Mouse (Mus musculus): Measurements from ENCODE around the gene Iyd. TPM values are rescaled to one million over a fixed set of nuclear protein-coding genes. Genes with fewer than 3 reads are reported as not detected.

The Iyd gene
- polyA plus RNA-seq, 1 experiment from 2014 or later = 2.4 TPM

- no peak overlapping the region for H3K4me3 ChIP-seq (ENCODE audit: low read depth, low read length)
- no peak for ATAC-seq (ENCODE audit: low read depth)
- WGBS = 44% methylated on average over 3 of the region's 3 CpGs
- DNase-seq (ENCODE audit: low spot score) = no peak
- H3K27me3 ChIP-seq (replicated peaks; ENCODE audit: control insufficient read depth, insufficient read depth, low read length) = no peaks in the 10 kb centered on the region
- H3K4me1 ChIP-seq (ENCODE audit: control insufficient read depth, insufficient read depth, low read length) = peaks cover 9% of the 10 kb centered on the region; the same call in 1 of the 2 replicates
- no peak overlapping the region for H3K4me2 ChIP-seq (ENCODE audit: low read depth, low read length)
- no peaks in the 10 kb centered on the region for H3K36me3 ChIP-seq (ENCODE audit: control insufficient read depth, insufficient read depth, low read length)
- no peaks in the 10 kb centered on the region for H3K9me3 ChIP-seq (ENCODE audit: control insufficient read depth, low read length)
- H3K9ac ChIP-seq (ENCODE audit: low read depth, low read length) = no peak overlapping the region
- H3K27ac ChIP-seq (replicated peaks; ENCODE audit: low read depth, low read length) = no peak overlapping the region
These were observed 28.6 kb upstream of the Iyd start for GRCm38 (mm10) chr10:3511401-3511800.

DNA sequence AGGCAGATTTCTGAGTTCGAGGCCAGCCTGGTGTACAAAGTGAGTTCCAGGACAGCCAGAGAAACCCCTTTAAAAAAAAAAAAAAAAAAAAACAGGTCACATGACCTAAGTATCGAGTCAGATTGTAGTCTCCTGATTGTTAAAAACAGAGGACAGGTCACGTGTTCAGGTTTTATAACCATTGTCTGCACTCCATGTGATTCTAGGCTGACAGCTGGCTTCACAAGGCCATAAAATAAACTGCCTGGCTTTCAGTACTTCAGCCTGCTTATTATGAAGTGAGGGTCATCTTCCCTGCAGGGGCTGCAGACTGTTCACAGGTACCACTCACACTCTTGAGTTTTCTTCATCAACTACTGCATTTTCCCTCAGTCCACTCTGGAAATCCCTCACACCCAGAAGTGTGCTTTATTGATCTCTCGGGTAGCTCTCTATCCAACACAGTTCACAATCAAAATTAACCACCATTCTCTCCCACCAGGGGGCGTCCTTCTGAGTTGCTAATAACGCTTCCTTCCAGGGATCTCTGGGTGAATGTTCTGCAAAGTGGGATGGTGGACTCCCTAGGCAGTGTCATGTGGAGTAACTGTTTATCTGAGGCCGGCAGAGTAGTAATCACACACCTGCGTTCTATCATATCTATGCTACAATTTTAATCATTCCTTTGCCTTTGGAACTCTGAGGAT, 27.3 kb upstream of the Iyd start:
- ATAC-seq (ENCODE audit: low read depth) = no peak
- Histone ChIP-seq H3K9me3 (ENCODE audit: control insufficient read depth, low read length) (no peaks in the 10 kb centered on the region), H3K4me2 (ENCODE audit: low read depth, low read length) (no peak overlapping the region), H3K27me3 (replicated peaks; ENCODE audit: control insufficient read depth, insufficient read depth, low read length) (no peaks in the 10 kb centered on the region), H3K4me1 (ENCODE audit: control insufficient read depth, insufficient read depth, low read length) (peaks cover 6% of the 10 kb centered on the region; the same call in 1 of the 2 replicates), H3K27ac (replicated peaks; ENCODE audit: low read depth, low read length) (no peak overlapping the region), H3K9ac (ENCODE audit: low read depth, low read length) (no peak overlapping the region), H3K4me3 (ENCODE audit: low read depth, low read length) (no peak overlapping the region), H3K36me3 (ENCODE audit: control insufficient read depth, insufficient read depth, low read length) (no peaks in the 10 kb centered on the region)
- no peak for DNase-seq (ENCODE audit: low spot score)
- WGBS = 69% methylated on average over 8 of the region's 8 CpGs

- Histone ChIP-seq H3K36me3 (ENCODE audit: control insufficient read depth, insufficient read depth, low read length) (no peaks in the 10 kb centered on the region), H3K4me1 (ENCODE audit: control insufficient read depth, insufficient read depth, low read length) (no peaks in the 10 kb centered on the region; the same call in 1 of the 2 replicates), H3K4me3 (ENCODE audit: low read depth, low read length) (no peak overlapping the region), H3K4me2 (ENCODE audit: low read depth, low read length) (no peak overlapping the region), H3K27me3 (replicated peaks; ENCODE audit: control insufficient read depth, insufficient read depth, low read length) (no peaks in the 10 kb centered on the region), H3K9ac (ENCODE audit: low read depth, low read length) (no peak overlapping the region), H3K27ac (replicated peaks; ENCODE audit: low read depth, low read length) (no peak overlapping the region), H3K9me3 (ENCODE audit: control insufficient read depth, low read length) (no peaks in the 10 kb centered on the region)
- 64% methylated on average over 6 of the region's 6 CpGs for WGBS
- ATAC-seq (ENCODE audit: low read depth) (no peak), DNase-seq (ENCODE audit: low spot score) (no peak)
These were observed 26.1 kb upstream of the Iyd start for GRCm38 (mm10) chr10:3513947-3514346.

- Histone ChIP-seq H3K9ac (ENCODE audit: low read depth, low read length) (no peak overlapping the region), H3K27ac (replicated peaks; ENCODE audit: low read depth, low read length) (no peak overlapping the region), H3K4me1 (ENCODE audit: control insufficient read depth, insufficient read depth, low read length) (no peaks in the 10 kb centered on the region; the same call in 1 of the 2 replicates), H3K27me3 (replicated peaks; ENCODE audit: control insufficient read depth, insufficient read depth, low read length) (no peaks in the 10 kb centered on the region), H3K4me2 (ENCODE audit: low read depth, low read length) (no peak overlapping the region), H3K9me3 (ENCODE audit: control insufficient read depth, low read length) (no peaks in the 10 kb centered on the region), H3K36me3 (ENCODE audit: control insufficient read depth, insufficient read depth, low read length) (no peaks in the 10 kb centered on the region), H3K4me3 (ENCODE audit: low read depth, low read length) (no peak overlapping the region)
- ATAC-seq (ENCODE audit: low read depth) = no peak
- 86% methylated on average over 1 of the region's 1 CpGs for WGBS
- no peak for DNase-seq (ENCODE audit: low spot score)
These were observed 25.4 kb upstream of the Iyd start for GRCm38 (mm10) chr10:3514634-3515033.

DNA sequence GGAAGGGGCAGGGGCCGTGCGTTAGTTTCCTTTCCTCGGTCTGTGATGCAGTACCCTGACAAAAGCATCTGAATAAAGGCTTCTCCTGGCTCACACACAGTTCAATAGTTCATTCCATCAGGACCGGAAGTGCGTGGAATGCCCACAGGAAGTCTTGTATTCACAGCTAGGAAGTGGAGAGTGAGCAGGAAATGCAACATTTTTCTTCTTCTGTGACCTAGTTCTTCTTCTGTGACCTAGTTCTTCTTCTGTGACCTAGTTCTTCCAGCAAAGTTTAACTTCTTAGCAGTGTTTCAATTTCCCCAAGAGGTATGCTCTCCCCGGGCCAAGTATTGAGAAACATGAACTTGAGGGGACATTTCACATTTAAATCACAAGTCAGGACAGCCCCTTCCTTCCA, 23.6 kb upstream of the Iyd start:
- ATAC-seq (ENCODE audit: low read depth) (no peak), DNase-seq (ENCODE audit: low spot score) (no peak)
- Histone ChIP-seq H3K27ac (replicated peaks; ENCODE audit: low read depth, low read length) (no peak overlapping the region), H3K9me3 (ENCODE audit: control insufficient read depth, low read length) (no peaks in the 10 kb centered on the region), H3K4me2 (ENCODE audit: low read depth, low read length) (no peak overlapping the region), H3K36me3 (ENCODE audit: control insufficient read depth, insufficient read depth, low read length) (no peaks in the 10 kb centered on the region), H3K4me1 (ENCODE audit: control insufficient read depth, insufficient read depth, low read length) (no peaks in the 10 kb centered on the region), H3K9ac (ENCODE audit: low read depth, low read length) (no peak overlapping the region), H3K4me3 (ENCODE audit: low read depth, low read length) (no peak overlapping the region), H3K27me3 (replicated peaks; ENCODE audit: control insufficient read depth, insufficient read depth, low read length) (no peaks in the 10 kb centered on the region)
- 71% methylated on average over 6 of the region's 6 CpGs for WGBS

DNA sequence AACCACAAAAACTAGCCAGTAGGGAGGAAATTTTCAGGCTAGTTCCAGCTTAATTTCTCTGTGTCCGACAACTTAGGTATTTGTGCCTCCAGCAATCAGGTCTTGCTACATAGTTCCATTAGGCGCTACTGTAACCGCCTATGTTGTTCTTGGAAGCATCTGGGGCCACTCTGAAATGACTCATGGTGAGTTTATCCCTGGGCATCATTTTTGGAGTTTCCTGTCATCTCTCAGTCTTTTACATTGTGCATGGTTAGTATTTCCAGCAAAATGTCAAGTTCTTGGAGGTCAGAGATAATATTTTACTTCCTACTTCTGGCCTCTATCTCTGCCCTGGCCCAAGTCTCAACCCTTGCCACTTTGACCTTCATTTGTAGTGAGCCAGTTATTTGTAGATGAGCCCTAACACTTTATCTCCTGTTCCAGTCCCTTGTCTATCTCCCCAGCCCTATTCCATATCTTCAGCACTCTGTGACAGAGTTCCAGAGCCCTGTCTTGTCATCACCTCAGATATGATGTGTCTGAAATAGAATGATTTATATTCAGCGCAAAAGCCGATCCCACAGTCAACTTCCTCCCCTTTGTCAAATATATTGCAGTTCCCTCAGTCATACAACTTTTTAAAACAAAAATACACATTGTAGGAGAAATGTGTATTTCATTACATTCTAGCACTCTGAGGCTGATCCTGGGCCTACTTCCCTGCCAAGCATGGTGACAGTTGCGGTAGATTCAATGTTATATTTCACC, 16.8 kb upstream of the Iyd start:
- Histone ChIP-seq H3K4me3 (ENCODE audit: low read depth, low read length) (no peak overlapping the region), H3K4me1 (ENCODE audit: control insufficient read depth, insufficient read depth, low read length) (peaks cover 5% of the 10 kb centered on the region; the same call in 1 of the 2 replicates), H3K27me3 (replicated peaks; ENCODE audit: control insufficient read depth, insufficient read depth, low read length) (no peaks in the 10 kb centered on the region), H3K36me3 (ENCODE audit: control insufficient read depth, insufficient read depth, low read length) (no peaks in the 10 kb centered on the region), H3K9me3 (ENCODE audit: control insufficient read depth, low read length) (no peaks in the 10 kb centered on the region), H3K9ac (ENCODE audit: low read depth, low read length) (no peak overlapping the region), H3K4me2 (ENCODE audit: low read depth, low read length) (no peak overlapping the region), H3K27ac (replicated peaks; ENCODE audit: low read depth, low read length) (no peak overlapping the region)
- no peak for ATAC-seq (ENCODE audit: low read depth)
- 84% methylated on average over 6 of the region's 6 CpGs for WGBS
- DNase-seq (ENCODE audit: low spot score) = no peak

DNA sequence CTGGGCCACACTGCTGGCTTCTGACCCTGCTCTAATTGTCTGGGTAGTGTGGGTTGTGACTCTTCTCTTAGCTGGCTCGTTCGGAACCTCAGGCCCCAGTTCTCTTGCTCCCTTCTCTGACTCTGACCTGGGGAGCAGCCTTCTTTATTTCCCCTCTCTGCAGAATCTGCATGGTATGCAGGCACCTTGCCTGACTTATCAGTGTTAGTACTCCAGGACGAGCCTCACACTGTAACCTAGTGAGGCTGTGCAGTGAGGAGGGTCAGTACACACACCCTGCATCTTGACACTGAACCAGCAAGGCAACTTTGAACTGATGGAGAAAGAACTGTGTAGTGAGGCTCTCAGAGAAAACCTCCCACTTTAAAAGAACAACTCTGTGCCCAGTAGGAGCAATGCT, 15.5 kb upstream of the Iyd start:
- WGBS = 71% methylated on average over 3 of the region's 3 CpGs
- Histone ChIP-seq H3K27me3 (replicated peaks; ENCODE audit: control insufficient read depth, insufficient read depth, low read length) (no peaks in the 10 kb centered on the region), H3K36me3 (ENCODE audit: control insufficient read depth, insufficient read depth, low read length) (no peaks in the 10 kb centered on the region), H3K27ac (replicated peaks; ENCODE audit: low read depth, low read length) (no peak overlapping the region), H3K9ac (ENCODE audit: low read depth, low read length) (no peak overlapping the region), H3K4me2 (ENCODE audit: low read depth, low read length) (no peak overlapping the region), H3K9me3 (ENCODE audit: control insufficient read depth, low read length) (no peaks in the 10 kb centered on the region), H3K4me1 (ENCODE audit: control insufficient read depth, insufficient read depth, low read length) (peaks cover 5% of the 10 kb centered on the region; the same call in 1 of the 2 replicates), H3K4me3 (ENCODE audit: low read depth, low read length) (no peak overlapping the region)
- DNase-seq (ENCODE audit: low spot score) (no peak), ATAC-seq (ENCODE audit: low read depth) (no peak)

- Histone ChIP-seq H3K4me3 (ENCODE audit: low read depth, low read length) (no peak overlapping the region), H3K4me1 (ENCODE audit: control insufficient read depth, insufficient read depth, low read length) (peaks cover 5% of the 10 kb centered on the region; the same call in 1 of the 2 replicates), H3K36me3 (ENCODE audit: control insufficient read depth, insufficient read depth, low read length) (no peaks in the 10 kb centered on the region), H3K9me3 (ENCODE audit: control insufficient read depth, low read length) (no peaks in the 10 kb centered on the region), H3K27me3 (replicated peaks; ENCODE audit: control insufficient read depth, insufficient read depth, low read length) (no peaks in the 10 kb centered on the region), H3K4me2 (ENCODE audit: low read depth, low read length) (no peak overlapping the region), H3K9ac (ENCODE audit: low read depth, low read length) (no peak overlapping the region), H3K27ac (replicated peaks; ENCODE audit: low read depth, low read length) (no peak overlapping the region)
- no peak for ATAC-seq (ENCODE audit: low read depth)
- WGBS = 27% methylated on average over 2 of the region's 2 CpGs
- peak; percentile 53 for DNase-seq (ENCODE audit: low spot score)
These were observed 14.5 kb upstream of the Iyd start for GRCm38 (mm10) chr10:3525420-3526019.
